Mouse (Mus musculus) heart, embryonic 11.5 days (tissue): ENCODE data around the gene Rps6kb2. TPM values are rescaled to one million over a fixed set of nuclear protein-coding genes. Genes with fewer than 3 reads are reported as not detected.
A peak's percentile ranks its signal among the peaks of the same experiment; 100 is the strongest.

ENCODE experiments used
- ATAC-seq: fragments of 200-750 bp; cut with Nextera tagmentation; replicated peaks from 2 replicates; pipeline ENCODE4 v1.8.0; 2017; ENCODE audit warnings: moderate library complexity; ENCODE audit not compliant: insufficient number of reproducible peaks, low FRiP score, low TSS enrichment
- H3K27ac ChIP-seq: fragments of 300-500 bp; sonication (generic); 2 replicates; pipeline ENCODE4 v1.5.1; 2014; ENCODE audit warnings: mild to moderate bottlenecking, low read depth, low read length
- H3K27me3 ChIP-seq: fragments of 300-500 bp; sonication (generic); 2 replicates; pipeline ENCODE4 v1.6.1; 2014; ENCODE audit warnings: mild to moderate bottlenecking, low read length, mixed read lengths; ENCODE audit not compliant: control insufficient read depth, insufficient read depth
- H3K36me3 ChIP-seq: fragments of 300-500 bp; sonication (generic); 2 replicates; pipeline ENCODE4 v1.6.1; 2014; ENCODE audit warnings: mild to moderate bottlenecking, low read length, moderate library complexity, mixed read lengths; ENCODE audit not compliant: control insufficient read depth, insufficient read depth
- H3K4me1 ChIP-seq: fragments of 300-500 bp; sonication (generic); 2 replicates; pipeline ENCODE4 v1.6.1; 2014; ENCODE audit warnings: low read length; ENCODE audit not compliant: control insufficient read depth, insufficient read depth
- H3K4me2 ChIP-seq: fragments of 300-500 bp; sonication (generic); 2 replicates; pipeline ENCODE4 v1.6.1; 2014; ENCODE audit warnings: mild to moderate bottlenecking, moderate library complexity
- H3K4me3 ChIP-seq: fragments of 300-500 bp; sonication (generic); 2 replicates; pipeline ENCODE4 v1.5.1; 2014; ENCODE audit warnings: low read depth, low read length
- H3K9ac ChIP-seq: fragments of 300-500 bp; sonication (generic); 2 replicates; pipeline ENCODE4 v1.6.1; 2014; ENCODE audit warnings: mild to moderate bottlenecking, low read depth, low read length, moderate library complexity
- H3K9me3 ChIP-seq: fragments of 300-500 bp; sonication (generic); replicated peaks from 2 replicates; pipeline ENCODE4 v1.6.1; 2016; ENCODE audit warnings: low read length; ENCODE audit not compliant: control insufficient read depth
- WGBS: fragments of 180-500 bp; shearing (Covaris S2); extraction: QIAGEN DNeasy Blood & Tissue Kit; methylation state at CpG from one replicate; pipeline ENCODE4 v1.1.7; 2014; ENCODE audit not compliant: insufficient replicate concordance; 5-methylcytosine and 5-hydroxymethylcytosine counted together
- polyA plus RNA-seq: library from polyadenylated mRNA; unstranded; fragments of >200 nt; fragmentation: Nextera tagmentation; extraction: Ambion mirVana; gene quantifications from 2 replicates; pipeline ENCODE4 v1.2.1, GENCODE M21; 2014

Gene Rps6kb2
- polyA plus RNA-seq, 1 experiment from 2014 or later = 38.1 TPM

- Histone ChIP-seq H3K27ac (peak within 1 kb of the TSS; percentile 87), H3K4me2 (peak within 1 kb of the TSS; percentile 89), H3K9me3 (no peaks in the 10 kb centered on the region), H3K4me1 (peaks cover 30% of the 10 kb centered on the region), H3K36me3 (peaks cover 17% of the 10 kb centered on the region), H3K27me3 (no peaks in the 10 kb centered on the region), H3K9ac (peak within 1 kb of the TSS; percentile 93), H3K4me3 (peak within 1 kb of the TSS; percentile 61)
- WGBS = 6% methylated on average over 42 of the region's 47 CpGs
- peak; percentile 92 for ATAC-seq
Observed at GRCm38 (mm10) chr19:4191528-4192250, 28.5 kb upstream of the Rps6kb2 start, which contains the start of gene Ppp1ca. TSS of gene Ppp1ca (plus strand) at chr19:4192065.

- Histone ChIP-seq H3K36me3 (peaks cover 13% of the 10 kb centered on the region), H3K4me1 (peaks cover 25% of the 10 kb centered on the region), H3K4me3 (peak within 1 kb of the TSS; percentile 61), H3K27ac (peak within 1 kb of the TSS; percentile 87), H3K27me3 (no peaks in the 10 kb centered on the region), H3K9ac (peak within 1 kb of the TSS; percentile 93), H3K9me3 (no peaks in the 10 kb centered on the region), H3K4me2 (peak within 1 kb of the TSS; percentile 89)
- ATAC-seq = no peak
- WGBS = 52% methylated on average over 4 of the region's 4 CpGs
Observed at GRCm38 (mm10) chr19:4190831-4191334, 27.7 kb upstream of the Rps6kb2 start, which contains the start of gene Tbc1d10c. TSS of gene Tbc1d10c (minus strand) at chr19:4191284.

- H3K27ac ChIP-seq = no peak overlapping the region
- no peaks in the 10 kb centered on the region for H3K9me3 ChIP-seq
- H3K4me2 ChIP-seq = no peak overlapping the region
- H3K36me3 ChIP-seq = peaks cover 6% of the 10 kb centered on the region; the same call in 1 of the 2 replicates
- H3K27me3 ChIP-seq = 0 out of 2 replicates have a peak, but pooled peaks cover 3% of the 10 kb centered on the region
- ATAC-seq = no peak
- H3K4me1 ChIP-seq = peaks cover 32% of the 10 kb centered on the region
- no peak overlapping the region for H3K4me3 ChIP-seq
- H3K9ac ChIP-seq = no peak overlapping the region
- WGBS = 83% methylated on average over 12 of the region's 12 CpGs
Observed at GRCm38 (mm10) chr19:4189051-4189620, 26.0 kb upstream of the Rps6kb2 start.

- Histone ChIP-seq H3K4me3 (no peak overlapping the region), H3K27ac (no peak overlapping the region), H3K4me1 (peaks cover 18% of the 10 kb centered on the region), H3K9me3 (no peaks in the 10 kb centered on the region), H3K4me2 (no peak overlapping the region), H3K27me3 (0 out of 2 replicates have a peak, but pooled peaks cover 3% of the 10 kb centered on the region), H3K9ac (0 out of 2 replicates have a peak overlapping the region, but pooled peaks have one; percentile 34), H3K36me3 (no peaks in the 10 kb centered on the region)
- ATAC-seq = no peak
- 65% methylated on average over 3 of the region's 3 CpGs for WGBS
Observed at GRCm38 (mm10) chr19:4187303-4187702, 24.1 kb upstream of the Rps6kb2 start.

DNA sequence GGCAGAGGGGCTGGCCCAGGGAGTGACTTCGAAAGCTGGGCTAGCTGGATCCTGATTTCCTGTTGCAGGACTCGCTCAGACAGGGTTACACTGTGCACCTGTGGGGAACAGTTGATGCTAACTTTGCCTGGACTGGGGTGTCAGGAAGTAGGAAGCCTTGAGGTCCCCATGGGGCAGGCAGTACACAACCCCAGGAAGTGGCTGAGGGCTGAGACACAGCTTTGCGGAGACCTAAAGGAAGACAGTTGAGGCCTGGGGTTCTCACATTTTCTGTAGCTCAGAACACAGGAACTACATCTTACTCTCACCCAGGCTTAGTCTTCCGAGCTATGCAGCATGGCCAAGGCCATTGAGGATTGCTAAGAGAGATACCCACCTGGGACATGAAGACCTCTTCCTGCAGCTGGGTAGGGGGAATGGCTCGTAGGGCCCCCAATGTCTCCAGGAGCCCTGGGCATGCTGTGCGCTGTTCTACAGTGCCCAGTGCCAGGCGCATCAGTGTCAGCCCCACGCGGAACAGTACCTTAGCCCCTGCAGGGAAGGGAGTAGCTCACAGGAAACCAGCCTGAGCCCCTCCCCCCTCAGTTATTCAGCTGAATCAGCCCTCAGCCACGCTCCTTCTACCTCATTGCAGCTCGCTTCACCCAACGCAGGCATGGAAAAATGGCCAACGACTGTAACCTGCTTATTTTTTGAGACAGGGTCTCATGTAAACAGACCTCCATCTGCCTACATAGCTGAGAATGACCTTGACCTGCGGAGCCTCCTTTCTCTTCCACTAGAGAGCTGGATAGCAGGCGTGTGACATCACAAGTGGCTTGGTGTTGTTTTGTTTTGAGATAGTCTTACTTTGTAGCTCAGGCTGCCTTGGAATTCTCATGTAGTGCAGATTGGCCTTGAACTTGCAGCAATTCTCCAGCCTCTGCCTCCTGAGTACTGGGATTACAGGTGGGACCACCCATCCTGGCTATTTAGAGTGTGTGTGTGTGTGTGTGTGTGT is 22.1 kb upstream of the Rps6kb2 start:
- no peak for ATAC-seq
- H3K27me3 ChIP-seq = 0 out of 2 replicates have a peak, but pooled peaks cover 3% of the 10 kb centered on the region
- no peaks in the 10 kb centered on the region for H3K9me3 ChIP-seq
- H3K36me3 ChIP-seq = no peaks in the 10 kb centered on the region
- H3K4me3 ChIP-seq = no peak overlapping the region
- H3K27ac ChIP-seq = 0 out of 2 replicates have a peak overlapping the region, but pooled peaks have one; percentile 15
- no peak overlapping the region for H3K9ac ChIP-seq
- peaks cover 9% of the 10 kb centered on the region for H3K4me1 ChIP-seq
- 52% methylated on average over 15 of the region's 15 CpGs for WGBS
- no peak overlapping the region; the same call in 1 of the 2 replicates for H3K4me2 ChIP-seq

GRCm38 (mm10) chr19:4183689-4184088 is 20.5 kb upstream of the Rps6kb2 start:
- 82% methylated on average over 2 of the region's 2 CpGs for WGBS
- no peak overlapping the region for H3K27ac ChIP-seq
- no peak overlapping the region for H3K9ac ChIP-seq
- H3K4me1 ChIP-seq = peaks cover 9% of the 10 kb centered on the region
- 0 out of 2 replicates have a peak, but pooled peaks cover 3% of the 10 kb centered on the region for H3K27me3 ChIP-seq
- H3K36me3 ChIP-seq = no peaks in the 10 kb centered on the region
- H3K9me3 ChIP-seq = no peaks in the 10 kb centered on the region
- H3K4me2 ChIP-seq = no peak overlapping the region
- no peak for ATAC-seq
- no peak overlapping the region for H3K4me3 ChIP-seq

DNA sequence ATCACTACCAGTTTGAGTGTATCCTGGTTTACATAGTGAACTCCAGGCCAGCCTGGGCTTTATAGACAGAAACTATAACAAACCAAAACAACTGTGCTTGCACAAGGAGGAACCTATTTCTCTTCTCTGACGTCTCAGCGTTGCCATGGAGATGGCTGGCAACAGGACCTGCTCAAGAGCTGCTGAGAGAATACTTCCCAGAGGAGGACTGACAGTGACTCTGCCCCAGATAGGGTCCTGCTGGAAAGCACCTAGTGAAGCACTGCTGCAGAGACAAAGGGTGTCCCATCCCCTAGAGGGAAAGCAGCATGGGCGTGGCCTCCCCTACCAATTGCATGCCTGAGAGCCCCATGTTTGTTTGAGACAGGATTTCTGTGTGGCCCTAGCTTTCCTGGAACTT is 18.7 kb upstream of the Rps6kb2 start:
- Histone ChIP-seq H3K4me3 (no peak overlapping the region), H3K36me3 (no peaks in the 10 kb centered on the region), H3K4me2 (no peak overlapping the region), H3K9ac (no peak overlapping the region), H3K27ac (no peak overlapping the region), H3K9me3 (no peaks in the 10 kb centered on the region), H3K4me1 (peaks cover 9% of the 10 kb centered on the region), H3K27me3 (0 out of 2 replicates have a peak, but pooled peaks cover 3% of the 10 kb centered on the region)
- no peak for ATAC-seq
- 50% methylated on average over 3 of the region's 3 CpGs for WGBS

DNA sequence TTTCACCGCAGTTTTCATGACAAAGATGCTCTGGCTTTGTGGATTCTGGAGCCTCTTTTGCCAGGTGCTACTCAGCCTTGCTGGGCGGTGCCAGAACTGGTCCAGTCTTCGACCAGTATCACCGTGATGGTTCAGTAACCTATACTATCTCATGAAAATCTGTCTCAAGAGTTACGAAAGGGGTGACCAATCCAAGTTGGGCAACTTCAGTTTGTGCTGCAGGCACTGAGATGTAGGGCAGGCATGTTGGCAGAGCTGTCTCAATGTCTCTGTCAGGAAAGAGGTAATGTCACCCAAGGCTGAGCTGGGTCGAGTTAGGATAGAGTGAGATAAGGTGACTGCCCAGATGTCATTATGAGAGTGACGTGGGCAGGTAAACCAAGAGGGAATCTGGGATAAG is 17.3 kb upstream of the Rps6kb2 start:
- H3K9ac ChIP-seq = no peak overlapping the region
- no peaks in the 10 kb centered on the region for H3K36me3 ChIP-seq
- no peaks in the 10 kb centered on the region for H3K9me3 ChIP-seq
- 74% methylated on average over 7 of the region's 7 CpGs for WGBS
- H3K4me2 ChIP-seq = no peak overlapping the region
- no peak overlapping the region for H3K27ac ChIP-seq
- no peak overlapping the region for H3K4me3 ChIP-seq
- ATAC-seq = no peak
- H3K4me1 ChIP-seq = peaks cover 13% of the 10 kb centered on the region
- H3K27me3 ChIP-seq = 0 out of 2 replicates have a peak, but pooled peaks cover 3% of the 10 kb centered on the region
